Mouse (Mus musculus): ENCODE data around the gene Arr3.

DNA sequence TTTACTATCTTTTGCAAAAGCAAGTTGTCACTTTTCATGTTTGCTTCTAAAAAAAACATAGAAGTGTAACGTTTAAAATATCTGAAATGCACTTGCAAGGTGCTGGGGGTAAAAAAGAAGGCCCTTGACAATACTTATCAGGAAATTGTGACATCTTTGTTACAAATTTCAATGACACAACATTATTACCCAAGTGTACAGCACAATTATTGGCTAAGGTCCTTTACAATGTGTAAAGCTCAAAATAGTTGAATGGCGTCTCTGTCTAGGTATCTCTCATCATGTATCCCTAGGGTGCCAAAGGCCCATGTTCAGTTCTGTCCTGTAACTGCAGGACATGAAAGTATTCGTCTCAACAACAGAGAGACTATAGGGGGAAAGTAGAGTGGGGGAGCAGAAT, 49.3 kb upstream of the Arr3 start:
- TF ChIP-seq CTCF (IDR thresholded peaks at IDR 0.05; ENCODE audit: insufficient read depth, low read depth, low read length) (no peak), POLR2A (IDR thresholded peaks at IDR 0.05; ENCODE audit: insufficient read depth, low read depth, low read length) (no peak)

Data from olfactory bulb, adult 2 months (tissue).